Mouse (Mus musculus): Measurements from ENCODE around the gene Fam57b. TPM values are rescaled to one million over a fixed set of nuclear protein-coding genes. Genes with fewer than 3 reads are reported as not detected.

Gene Fam57b
- polyA plus RNA-seq, 1 experiment from 2014 or later, result 1.1 TPM

- Histone ChIP-seq H3K4me3 (ENCODE audit: low read depth, low read length) (peak overlapping the region; percentile 67), H3K27ac (replicated peaks; ENCODE audit: low read depth, low read length) (no peak overlapping the region; the same call in 1 of the 2 replicates)
Observed at GRCm38 (mm10) chr7:126809723-126810369, 12.4 kb downstream of the Fam57b start.

GRCm38 (mm10) chr7:126815726-126816222, 18.3 kb downstream of the Fam57b start:
- H3K27ac ChIP-seq (replicated peaks; ENCODE audit: low read depth, low read length), result no peak overlapping the region
- no peak overlapping the region for H3K9ac ChIP-seq (ENCODE audit: low read depth, low read length)
- H3K4me1 ChIP-seq (ENCODE audit: control insufficient read depth, insufficient read depth, low read length), result no peaks in the 10 kb centered on the region
- H3K36me3 ChIP-seq (ENCODE audit: control insufficient read depth, insufficient read depth, low read length), result no peaks in the 10 kb centered on the region
- H3K4me2 ChIP-seq (ENCODE audit: low read depth, low read length), result no peak overlapping the region
- no peaks in the 10 kb centered on the region for H3K27me3 ChIP-seq (replicated peaks; ENCODE audit: control insufficient read depth, insufficient read depth, low read length)
- no peak for DNase-seq (ENCODE audit: low spot score)
- no peak for ATAC-seq (ENCODE audit: low read depth)
- WGBS, result 65% methylated on average over 8 of the region's 8 CpGs
- no peaks in the 10 kb centered on the region for H3K9me3 ChIP-seq (ENCODE audit: control insufficient read depth, low read length)
- H3K4me3 ChIP-seq (ENCODE audit: low read depth, low read length), result no peak overlapping the region

More at GRCm38 (mm10) chr7:126809723-126810369, 12.4 kb downstream of the Fam57b start:
- H3K4me1 ChIP-seq (ENCODE audit: control insufficient read depth, insufficient read depth, low read length), result peaks cover 15% of the 10 kb centered on the region
- DNase-seq (ENCODE audit: low spot score), result no peak
- 0 out of 2 replicates have a peak, but pooled peaks cover 4% of the 10 kb centered on the region for H3K36me3 ChIP-seq (ENCODE audit: control insufficient read depth, insufficient read depth, low read length)
- 57% methylated on average over 5 of the region's 5 CpGs for WGBS
- peak overlapping the region; percentile 82 for H3K9ac ChIP-seq (ENCODE audit: low read depth, low read length)
- H3K27me3 ChIP-seq (replicated peaks; ENCODE audit: control insufficient read depth, insufficient read depth, low read length), result no peaks in the 10 kb centered on the region
- no peak for ATAC-seq (ENCODE audit: low read depth)
- peak overlapping the region; percentile 89 for H3K4me2 ChIP-seq (ENCODE audit: low read depth, low read length)
- H3K9me3 ChIP-seq (ENCODE audit: control insufficient read depth, low read length), result no peaks in the 10 kb centered on the region

- H3K4me1 ChIP-seq (ENCODE audit: control insufficient read depth, insufficient read depth, low read length), result no peaks in the 10 kb centered on the region
- H3K4me3 ChIP-seq (ENCODE audit: low read depth, low read length), result no peak overlapping the region
- H3K27me3 ChIP-seq (replicated peaks; ENCODE audit: control insufficient read depth, insufficient read depth, low read length), result no peaks in the 10 kb centered on the region
- no peak for ATAC-seq (ENCODE audit: low read depth)
- H3K27ac ChIP-seq (replicated peaks; ENCODE audit: low read depth, low read length), result no peak overlapping the region
- no peak overlapping the region for H3K9ac ChIP-seq (ENCODE audit: low read depth, low read length)
- no peaks in the 10 kb centered on the region for H3K9me3 ChIP-seq (ENCODE audit: control insufficient read depth, low read length)
- no peak for DNase-seq (ENCODE audit: low spot score)
- H3K36me3 ChIP-seq (ENCODE audit: control insufficient read depth, insufficient read depth, low read length), result no peaks in the 10 kb centered on the region
- 81% methylated on average over 8 of the region's 8 CpGs for WGBS
- no peak overlapping the region for H3K4me2 ChIP-seq (ENCODE audit: low read depth, low read length)
Observed at GRCm38 (mm10) chr7:126816494-126816893, 19.0 kb downstream of the Fam57b start.

GRCm38 (mm10) chr7:126817595-126817994, 20.1 kb downstream of the Fam57b start:
- Histone ChIP-seq H3K9ac (ENCODE audit: low read depth, low read length) (no peak overlapping the region), H3K27ac (replicated peaks; ENCODE audit: low read depth, low read length) (no peak overlapping the region), H3K4me2 (ENCODE audit: low read depth, low read length) (no peak overlapping the region), H3K4me3 (ENCODE audit: low read depth, low read length) (no peak overlapping the region), H3K36me3 (ENCODE audit: control insufficient read depth, insufficient read depth, low read length) (no peaks in the 10 kb centered on the region), H3K9me3 (ENCODE audit: control insufficient read depth, low read length) (no peaks in the 10 kb centered on the region), H3K27me3 (replicated peaks; ENCODE audit: control insufficient read depth, insufficient read depth, low read length) (peaks cover under 1% of the 10 kb centered on the region), H3K4me1 (ENCODE audit: control insufficient read depth, insufficient read depth, low read length) (no peaks in the 10 kb centered on the region)
- ATAC-seq (ENCODE audit: low read depth), result no peak
- WGBS, result 87% methylated on average over 7 of the region's 7 CpGs
- DNase-seq (ENCODE audit: low spot score), result no peak

- no peaks in the 10 kb centered on the region for H3K9me3 ChIP-seq (ENCODE audit: control insufficient read depth, low read length)
- no peak overlapping the region for H3K9ac ChIP-seq (ENCODE audit: low read depth, low read length)
- no peak overlapping the region for H3K4me2 ChIP-seq (ENCODE audit: low read depth, low read length)
- WGBS, result 31% methylated on average over 1 of the region's 1 CpGs
- H3K4me1 ChIP-seq (ENCODE audit: control insufficient read depth, insufficient read depth, low read length), result no peaks in the 10 kb centered on the region
- peaks cover 13% of the 10 kb centered on the region for H3K27me3 ChIP-seq (replicated peaks; ENCODE audit: control insufficient read depth, insufficient read depth, low read length)
- H3K36me3 ChIP-seq (ENCODE audit: control insufficient read depth, insufficient read depth, low read length), result no peaks in the 10 kb centered on the region
- no peak overlapping the region for H3K27ac ChIP-seq (replicated peaks; ENCODE audit: low read depth, low read length)
- no peak for ATAC-seq (ENCODE audit: low read depth)
- no peak overlapping the region for H3K4me3 ChIP-seq (ENCODE audit: low read depth, low read length)
- no peak for DNase-seq (ENCODE audit: low spot score)
Observed at GRCm38 (mm10) chr7:126818818-126819217, 21.4 kb downstream of the Fam57b start.

- ATAC-seq (ENCODE audit: low read depth), result no peak
Observed at GRCm38 (mm10) chr7:126821835-126822511, 24.5 kb downstream of the Fam57b start.

GRCm38 (mm10) chr7:126822741-126823140, 25.3 kb downstream of the Fam57b start:
- ATAC-seq (ENCODE audit: low read depth), result no peak
- H3K27ac ChIP-seq (replicated peaks; ENCODE audit: low read depth, low read length), result no peak overlapping the region
- H3K4me1 ChIP-seq (ENCODE audit: control insufficient read depth, insufficient read depth, low read length), result no peaks in the 10 kb centered on the region
- H3K36me3 ChIP-seq (ENCODE audit: control insufficient read depth, insufficient read depth, low read length), result no peaks in the 10 kb centered on the region
- H3K9ac ChIP-seq (ENCODE audit: low read depth, low read length), result peak overlapping the region; percentile 43; the same call in 1 of the 2 replicates
- H3K27me3 ChIP-seq (replicated peaks; ENCODE audit: control insufficient read depth, insufficient read depth, low read length), result peaks cover 26% of the 10 kb centered on the region
- H3K9me3 ChIP-seq (ENCODE audit: control insufficient read depth, low read length), result no peaks in the 10 kb centered on the region
- WGBS, result 14% methylated on average over 8 of the region's 9 CpGs
- no peak for DNase-seq (ENCODE audit: low spot score)
- peak overlapping the region; percentile 30; the same call in 1 of the 2 replicates for H3K4me3 ChIP-seq (ENCODE audit: low read depth, low read length)
- H3K4me2 ChIP-seq (ENCODE audit: low read depth, low read length), result peak overlapping the region; percentile 50

More at GRCm38 (mm10) chr7:126821835-126822511, 24.5 kb downstream of the Fam57b start:
- Histone ChIP-seq H3K4me3 (ENCODE audit: low read depth, low read length) (no peak overlapping the region), H3K9me3 (ENCODE audit: control insufficient read depth, low read length) (no peaks in the 10 kb centered on the region), H3K27me3 (replicated peaks; ENCODE audit: control insufficient read depth, insufficient read depth, low read length) (peaks cover 26% of the 10 kb centered on the region), H3K36me3 (ENCODE audit: control insufficient read depth, insufficient read depth, low read length) (no peaks in the 10 kb centered on the region), H3K27ac (replicated peaks; ENCODE audit: low read depth, low read length) (no peak overlapping the region), H3K4me2 (ENCODE audit: low read depth, low read length) (no peak overlapping the region), H3K4me1 (ENCODE audit: control insufficient read depth, insufficient read depth, low read length) (no peaks in the 10 kb centered on the region), H3K9ac (ENCODE audit: low read depth, low read length) (no peak overlapping the region)
- WGBS, result 23% methylated on average over 7 of the region's 7 CpGs
- peak; percentile 60 for DNase-seq (ENCODE audit: low spot score)

GRCm38 (mm10) chr7:126823202-126823711, 25.8 kb downstream of the Fam57b start:
- peak overlapping the region; percentile 50 for H3K4me2 ChIP-seq (ENCODE audit: low read depth, low read length)
- no peaks in the 10 kb centered on the region for H3K9me3 ChIP-seq (ENCODE audit: control insufficient read depth, low read length)
- WGBS, result 0% methylated on average over 12 of the region's 19 CpGs
- ATAC-seq (ENCODE audit: low read depth) (peak; percentile 35; the same call in 1 of the 2 replicates), DNase-seq (ENCODE audit: low spot score) (no peak)
- no peaks in the 10 kb centered on the region for H3K4me1 ChIP-seq (ENCODE audit: control insufficient read depth, insufficient read depth, low read length)
- peak overlapping the region; percentile 43 for H3K9ac ChIP-seq (ENCODE audit: low read depth, low read length)
- peak overlapping the region; percentile 30 for H3K4me3 ChIP-seq (ENCODE audit: low read depth, low read length)
- H3K27me3 ChIP-seq (replicated peaks; ENCODE audit: control insufficient read depth, insufficient read depth, low read length), result peaks cover 26% of the 10 kb centered on the region
- H3K36me3 ChIP-seq (ENCODE audit: control insufficient read depth, insufficient read depth, low read length), result no peaks in the 10 kb centered on the region
- H3K27ac ChIP-seq (replicated peaks; ENCODE audit: low read depth, low read length), result no peak overlapping the region

All from embryonic facial prominence, embryonic 14.5 days (tissue).